Mouse (Mus musculus) right cerebral cortex, postnatal 10 days (tissue): ENCODE data around the gene Tmem204.

Experiments
- DNase-seq, 2 experiments: peaks; one replicate each; pipeline ENCODE4 v3.0.0; 2021; ENCODE audit warnings: low spot score in 2 of 2

The Tmem204 gene

GRCm38 (mm10) chr17:25015655-25016291 is 67.6 kb downstream of the Tmem204 start, which contains the start of the genes Cramp1l and Ift140:
TSS of gene Cramp1l (minus strand) at chr17:25015788.
TSS of gene Ift140 (plus strand) at chr17:25016085.
- DNase-seq = peak; percentile 100

GRCm38 (mm10) chr17:25014841-25015570 is 68.4 kb downstream of the Tmem204 start:
- peak; percentile 60 to 65 for DNase-seq

- peak; percentile 32 for DNase-seq
Measured at GRCm38 (mm10) chr17:25013606-25014501, 69.5 kb downstream of the Tmem204 start.
